Mouse (Mus musculus): Measurements from ENCODE around the gene Ncbp1. TPM values are rescaled to one million over a fixed set of nuclear protein-coding genes. Genes with fewer than 3 reads are reported as not detected.

The Ncbp1 gene
- polyA plus RNA-seq (2012; rRNA removed) = 20.8 and 23.5 TPM in 2 replicates

GRCm38 (mm10) chr4:46138287-46139222 lies at the start of gene Ncbp1, which contains the start of gene Tstd2:
TSS of gene Ncbp1 (plus strand) at chr4:46138613.
TSS of gene Tstd2 (minus strand) at chr4:46138694.

GRCm38 (mm10) chr4:46195781-46196487 lies 57.5 kb downstream of the Ncbp1 start, which contains the start of gene Xpa:
TSS of gene Xpa (minus strand) at chr4:46196311.

Other genes with a start within 250 kb of the Ncbp1 start
- 1.6 and 1.9 TPM in 2 replicates for gene Ccdc180, start 248.3 kb upstream of the Ncbp1 start, polyA plus RNA-seq (2012; rRNA removed)
- 9.9 and 11.1 TPM in 2 replicates for gene Tdrd7, start 173.3 kb upstream of the Ncbp1 start, polyA plus RNA-seq (2012; rRNA removed)
- 1.9 and 3.0 TPM in 2 replicates for gene Tmod1, start 99.7 kb upstream of the Ncbp1 start, polyA plus RNA-seq (2012; rRNA removed)
- 16.8 TPM in 2 replicates for gene Tstd2, start 81 bp downstream of the Ncbp1 start, polyA plus RNA-seq (2012; rRNA removed)
- gene Xpa, start 57.7 kb downstream of the Ncbp1 start, polyA plus RNA-seq (2012; rRNA removed) = 44.5 and 54.8 TPM in 2 replicates
- gene Foxe1, start 205.0 kb downstream of the Ncbp1 start, polyA plus RNA-seq (2012; rRNA removed) = 0.07 and 0.21 TPM in 2 replicates